Mouse (Mus musculus) bone marrow macrophage, adult 2 months (primary cell): ENCODE results near the gene Ksr2.

ENCODE experiments used
- CTCF ChIP-seq: IDR thresholded peaks from 2 replicates; pipeline ENCODE4 v1.5.1; 2012; ENCODE audit warnings: low read depth, mild to moderate bottlenecking, low read length, moderate library complexity
- POLR2A ChIP-seq: IDR thresholded peaks from 2 replicates; pipeline ENCODE4 v1.6.1; 2012; ENCODE audit warnings: mild to moderate bottlenecking, low read depth, low read length, borderline replicate concordance

DNA sequence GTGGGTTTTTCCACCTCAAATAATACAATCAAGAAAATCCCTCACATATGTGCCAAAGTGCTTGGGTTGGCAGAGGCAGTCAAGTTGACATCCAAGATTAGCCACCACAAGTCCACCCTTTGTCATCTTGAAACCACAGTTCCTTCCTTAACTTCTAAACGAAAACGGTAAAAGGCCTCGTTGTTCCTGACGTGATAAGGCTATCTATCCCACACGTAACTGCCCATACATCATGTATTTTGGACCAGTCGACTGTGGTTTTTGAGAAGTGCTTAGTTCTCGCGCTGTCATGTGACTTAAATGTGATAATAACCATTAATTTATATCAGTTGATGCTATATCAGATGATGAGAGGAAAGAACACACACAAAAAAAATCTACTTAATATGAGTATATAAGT is 55.8 kb downstream of the Ksr2 start:
- no peak for TF ChIP-seq CTCF
- no peak for TF ChIP-seq POLR2A
